Mouse (Mus musculus) MEL (cell line): ENCODE data around the gene Pabpc1l. TPM values are rescaled to one million over a fixed set of nuclear protein-coding genes. Genes with fewer than 3 reads are reported as not detected.

Experiments used
- DNase-seq: peaks from one replicate; pipeline ENCODE4 v3.0.0; 2011; ENCODE audit warnings: low read depth, low spot score
- H3K27ac ChIP-seq: 2 replicates; pipeline ENCODE4 v1.5.1; 2012; ENCODE audit warnings: low read depth, mild to moderate bottlenecking, control low read depth, low read length, moderate library complexity; ENCODE audit not compliant: control insufficient read depth
- H3K27me3 ChIP-seq, 2 experiments: fragments of 150-350 bp in 1 of 2; sonication (generic) in 1 of 2; 2 replicates each; pipeline ENCODE4 v1.6.1; 2012; ENCODE audit warnings: low read length in 2 of 2, mild to moderate bottlenecking in 2 of 2, improper control_type of control experiment in 1 of 2, moderate library complexity in 1 of 2; ENCODE audit not compliant: insufficient read depth in 2 of 2, control insufficient read depth in 1 of 2
- H3K36me3 ChIP-seq, 2 experiments: 2 replicates each; pipeline ENCODE4 v1.6.1; 2012 to 2014; ENCODE audit warnings: low read length in 2 of 2, improper control_type of control experiment in 1 of 2, inconsistent platforms in 1 of 2, mild to moderate bottlenecking in 1 of 2; ENCODE audit not compliant: insufficient read depth in 2 of 2, control insufficient read depth in 1 of 2
- H3K4me1 ChIP-seq, 2 experiments: fragments of 150-350 bp in 1 of 2; sonication (generic) in 1 of 2; 2 replicates each; pipeline ENCODE4 v1.6.1; 2012; ENCODE audit warnings: low read length in 2 of 2, improper control_type of control experiment in 1 of 2, mild to moderate bottlenecking in 1 of 2; ENCODE audit not compliant: insufficient read depth in 2 of 2, control insufficient read depth in 1 of 2
- H3K4me3 ChIP-seq, 2 experiments: fragments of 150-350 bp in 1 of 2; sonication (generic) in 1 of 2; 2 replicates each; pipeline ENCODE4 v1.5.1; 2012; ENCODE audit warnings: low read depth in 2 of 2, low read length in 2 of 2, mild to moderate bottlenecking in 2 of 2, moderate library complexity in 2 of 2, control low read depth in 1 of 2, improper control_type of control experiment in 1 of 2; ENCODE audit not compliant: control insufficient read depth in 1 of 2, insufficient read depth in 1 of 2
- H3K79me2 ChIP-seq: 2 replicates; pipeline ENCODE4 v1.6.1; 2012; ENCODE audit warnings: mild to moderate bottlenecking, low read length, moderate library complexity; ENCODE audit not compliant: control insufficient read depth, poor library complexity, insufficient read depth
- H3K9ac ChIP-seq: 2 replicates; pipeline ENCODE4 v1.6.1; 2012; ENCODE audit warnings: low read depth, mild to moderate bottlenecking, control low read depth, low read length, moderate library complexity; ENCODE audit not compliant: control insufficient read depth, poor library complexity, severe bottlenecking
- H3K9me3 ChIP-seq: fragments of 150-350 bp; sonication (generic); replicated peaks from 2 replicates; pipeline ENCODE4 v1.6.1; 2012; ENCODE audit warnings: mild to moderate bottlenecking, low read length, improper control_type of control experiment, moderate library complexity; ENCODE audit not compliant: insufficient read depth
- BHLHE40 ChIP-seq: IDR thresholded peaks from 2 replicates; pipeline ENCODE4 v1.6.1; 2012; ENCODE audit warnings: low read depth, mild to moderate bottlenecking, inconsistent platforms, low read length, improper control_type of control experiment, borderline replicate concordance
- CHD1 ChIP-seq: IDR thresholded peaks from 2 replicates; pipeline ENCODE4 v1.6.1; 2012; ENCODE audit warnings: low read depth, mild to moderate bottlenecking, inconsistent platforms, low read length, improper control_type of control experiment
- CHD2 ChIP-seq: IDR thresholded peaks from 2 replicates; pipeline ENCODE4 v1.6.1; 2011; ENCODE audit warnings: low read length, improper control_type of control experiment
- CTCF ChIP-seq, 3 experiments: IDR thresholded peaks in 2 of 3; conservative IDR thresholded peaks in 1 of 3; 2 replicates each; pipeline ENCODE4 v1.5.1; 2011 to 2012; ENCODE audit warnings: low read length in 3 of 3, low read depth in 2 of 3, mild to moderate bottlenecking in 2 of 3, improper control_type of control experiment in 1 of 3, inconsistent platforms in 1 of 3, mixed read lengths in 1 of 3, moderate library complexity in 1 of 3; ENCODE audit not compliant: control insufficient read depth in 1 of 3, insufficient read depth in 1 of 3, poor library complexity in 1 of 3, severe bottlenecking in 1 of 3
- ELF1 ChIP-seq: IDR thresholded peaks from 2 replicates; pipeline ENCODE4 v1.6.1; 2014; ENCODE audit warnings: low read depth, mild to moderate bottlenecking, inconsistent platforms, low read length, improper control_type of control experiment, moderate library complexity
- EP300 ChIP-seq, 2 experiments: IDR thresholded peaks; 2 replicates each; pipeline ENCODE4 v1.6.1; 2011; ENCODE audit warnings: improper control_type of control experiment in 2 of 2, low read length in 2 of 2, low read depth in 1 of 2, mild to moderate bottlenecking in 1 of 2
- KAT2A ChIP-seq: conservative IDR thresholded peaks from 2 replicates; pipeline ENCODE4 v1.6.1; 2012; ENCODE audit warnings: low read depth, low read length, improper control_type of control experiment, inconsistent platforms
- MAZ ChIP-seq: IDR thresholded peaks from 2 replicates; pipeline ENCODE4 v1.6.1; 2012; ENCODE audit warnings: low read depth, mild to moderate bottlenecking, inconsistent platforms, low read length, improper control_type of control experiment
- MYB ChIP-seq: IDR thresholded peaks from 2 replicates; pipeline ENCODE4 v1.6.1; 2011; ENCODE audit warnings: mild to moderate bottlenecking, low read depth, low read length, improper control_type of control experiment
- POLR2A ChIP-seq, 2 experiments: IDR thresholded peaks; 2 replicates each; pipeline ENCODE4 v1.6.1; 2011 to 2012; ENCODE audit warnings: low read length in 2 of 2, mild to moderate bottlenecking in 2 of 2, control low read depth in 1 of 2, improper control_type of control experiment in 1 of 2, low read depth in 1 of 2, moderate library complexity in 1 of 2; ENCODE audit not compliant: control insufficient read depth in 1 of 2, insufficient read depth in 1 of 2, poor library complexity in 1 of 2
- POLR2AphosphoS2 ChIP-seq: IDR thresholded peaks from 2 replicates; pipeline ENCODE4 v1.6.1; 2011; ENCODE audit warnings: low read length, improper control_type of control experiment
- POLR2AphosphoS5 ChIP-seq: IDR thresholded peaks from 2 replicates; pipeline ENCODE4 v1.6.1; 2012; ENCODE audit warnings: low read depth, borderline replicate concordance, mild to moderate bottlenecking, inconsistent platforms, low read length, moderate library complexity, mixed read lengths
- RCOR1 ChIP-seq: IDR thresholded peaks from 2 replicates; pipeline ENCODE4 v1.6.1; 2012; ENCODE audit warnings: low read depth, mild to moderate bottlenecking, inconsistent platforms, low read length, improper control_type of control experiment
- TAL1 ChIP-seq: IDR thresholded peaks from 2 replicates; pipeline ENCODE4 v1.6.1; 2012; ENCODE audit warnings: mild to moderate bottlenecking, inconsistent platforms, low read length, moderate library complexity, mixed read lengths
- TBP ChIP-seq: IDR thresholded peaks from 2 replicates; pipeline ENCODE4 v1.8.0; 2011; ENCODE audit warnings: low read depth, low read length, improper control_type of control experiment
- ZMIZ1 ChIP-seq: IDR thresholded peaks from 2 replicates; pipeline ENCODE4 v1.6.1; 2012; ENCODE audit warnings: low read depth, mild to moderate bottlenecking, inconsistent platforms, low read length, improper control_type of control experiment, moderate library complexity
- ZNF384 ChIP-seq: IDR thresholded peaks from 2 replicates; pipeline ENCODE4 v1.6.1; 2012; ENCODE audit warnings: low read depth, mild to moderate bottlenecking, inconsistent platforms, low read length, improper control_type of control experiment
- polyA plus RNA-seq, 2 experiments: library from polyadenylated mRNA; stranded (reverse) in 1 of 2; unstranded in 1 of 2; fragments of >175 nt in 1 of 2; fragments of >200 nt in 1 of 2; gene quantifications; 2 replicates each; pipeline versions ENCODE4 v1.2.1 to v1.2.4; 2012; ENCODE audit warnings: low replicate concordance in 2 of 2, low read depth in 1 of 2; ENCODE audit not compliant: insufficient read length in 2 of 2, insufficient read depth in 1 of 2, missing spikeins in 1 of 2
- total RNA-seq: library from RNA; depleted of rRNA; stranded (reverse); fragments of 300-350 nt; gene quantifications from 2 replicates; pipeline ENCODE4 v1.2.3, GENCODE M21; 2012

The Pabpc1l gene
- total and polyA plus RNA-seq, 3 experiments, result 0.27 to 0.40 TPM; not detected in 1

GRCm38 (mm10) chr2:164036520-164037019 lies 11.3 kb downstream of the Pabpc1l start (continued):
- TF ChIP-seq TAL1 (0 out of 2 replicates have a peak, but pooled peaks have one; percentile 33), ZNF384 (no peak), POLR2AphosphoS2 (no peak), ELF1 (no peak), ZMIZ1 (no peak)

- Histone ChIP-seq H3K27me3 (no peaks in the 10 kb centered on the region), H3K9me3 (no peaks in the 10 kb centered on the region), H3K36me3 (no peaks in the 10 kb centered on the region), H3K4me1 (no peaks in the 10 kb centered on the region), H3K27ac (no peak overlapping the region), H3K9ac (no peak overlapping the region), H3K79me2 (no peaks in the 10 kb centered on the region), H3K4me3 (no peak overlapping the region)
- TF ChIP-seq POLR2AphosphoS5, result peak; percentile 81; the same call in 1 of the 2 replicates
- TF ChIP-seq CHD1, result no peak
- no peak for DNase-seq
Measured at GRCm38 (mm10) chr2:164038407-164039028, 13.3 kb downstream of the Pabpc1l start.

- Histone ChIP-seq H3K27ac (no peak overlapping the region), H3K9ac (no peak overlapping the region)
Measured at GRCm38 (mm10) chr2:164040949-164041348, 15.7 kb downstream of the Pabpc1l start.

More at GRCm38 (mm10) chr2:164040949-164041348, 15.7 kb downstream of the Pabpc1l start:
- Histone ChIP-seq H3K9me3 (no peaks in the 10 kb centered on the region), H3K4me3 (no peak overlapping the region), H3K36me3 (no peaks in the 10 kb centered on the region), H3K27me3 (no peaks in the 10 kb centered on the region), H3K4me1 (no peaks in the 10 kb centered on the region), H3K79me2 (no peaks in the 10 kb centered on the region)
- DNase-seq, result no peak
- TF ChIP-seq CHD2 (no peak), EP300 (IDR thresholded peaks at IDR 0.05; ENCODE audit: low read depth in 1 of 2, low read length in 2 of 2) (no peak), POLR2AphosphoS2 (no peak), MYB (no peak), CTCF (IDR thresholded peaks at IDR 0.05 in 2 of 3, conservative IDR thresholded peaks at IDR 0.05 in 1 of 3; ENCODE audit: control insufficient read depth in 1 of 3, insufficient read depth in 1 of 3, low read depth in 2 of 3, low read length in 3 of 3, poor library complexity in 1 of 3, severe bottlenecking in 1 of 3) (no peak), TBP (no peak), ZNF384 (no peak), POLR2A (IDR thresholded peaks at IDR 0.05; ENCODE audit: control insufficient read depth in 1 of 2, insufficient read depth in 1 of 2, low read depth in 1 of 2, low read length in 2 of 2, poor library complexity in 1 of 2) (no peak), BHLHE40 (no peak), KAT2A (no peak), MAZ (no peak), RCOR1 (no peak)
